Mouse (Mus musculus) cerebellum, adult 2 months (tissue): ENCODE measurements around the gene Mapkapk5.

Experiments
- CTCF ChIP-seq: fragments of 200-500 bp; IDR thresholded peaks from 2 replicates; pipeline ENCODE4 v1.5.1; 2011; ENCODE audit warnings: low read depth, mild to moderate bottlenecking, control low read depth, low read length, moderate library complexity, borderline replicate concordance; ENCODE audit not compliant: insufficient read depth
- POLR2A ChIP-seq: fragments of 200-500 bp; IDR thresholded peaks from 2 replicates; pipeline ENCODE4 v1.6.1; 2011; ENCODE audit warnings: low read length, control low read depth, borderline replicate concordance; ENCODE audit not compliant: insufficient read depth

GRCm38 (mm10) chr5:121476040-121476439 is 69.7 kb downstream of the Mapkapk5 start:
- no peak for TF ChIP-seq POLR2A
- no peak for TF ChIP-seq CTCF
